Mouse (Mus musculus) heart, embryonic 14.5 days (tissue): ENCODE measurements at regions not wholly inside any gene's neighbourhood (a gene's known extent, or its start where the extent isn't known, plus 50 kb on each side); places are given as distances from the start of the nearest gene placed in this dataset.

Experiments
- ATAC-seq: fragments of 200-750 bp; cut with Nextera tagmentation; 2 replicates; pipeline ENCODE4 v1.8.0; 2017; ENCODE audit warnings: low read depth, moderate TSS enrichment; ENCODE audit not compliant: insufficient number of reproducible peaks, insufficient read depth, low FRiP score
- H3K27ac ChIP-seq, 2 experiments: fragments of 200-500 bp in 1 of 2; fragments of 300-500 bp in 1 of 2; sonication (generic) in 1 of 2; replicated peaks in 1 of 2; 2 replicates each; pipeline ENCODE4 v1.5.1; 2012 to 2014; ENCODE audit warnings: low read depth in 2 of 2, low read length in 2 of 2, control low read depth in 1 of 2, mild to moderate bottlenecking in 1 of 2, mixed read lengths in 1 of 2; ENCODE audit not compliant: control insufficient read depth in 1 of 2, insufficient read depth in 1 of 2
- H3K27me3 ChIP-seq: fragments of 300-500 bp; sonication (generic); 2 replicates; pipeline ENCODE4 v1.6.1; 2014; ENCODE audit warnings: mild to moderate bottlenecking, low read length, control low read depth; ENCODE audit not compliant: control insufficient read depth, insufficient read depth
- H3K36me3 ChIP-seq: fragments of 300-500 bp; sonication (generic); 2 replicates; pipeline ENCODE4 v1.6.1; 2014; ENCODE audit warnings: mild to moderate bottlenecking, control low read depth, low read length, mixed read lengths; ENCODE audit not compliant: control insufficient read depth, insufficient read depth
- H3K4me1 ChIP-seq, 2 experiments: fragments of 200-500 bp in 1 of 2; fragments of 300-500 bp in 1 of 2; sonication (generic) in 1 of 2; 2 replicates each; pipeline ENCODE4 v1.6.1; 2012 to 2014; ENCODE audit warnings: low read length in 2 of 2, control low read depth in 1 of 2, mixed read lengths in 1 of 2; ENCODE audit not compliant: control insufficient read depth in 2 of 2, insufficient read depth in 2 of 2
- H3K4me2 ChIP-seq: fragments of 300-500 bp; sonication (generic); 2 replicates; pipeline ENCODE4 v1.6.1; 2014; ENCODE audit warnings: mild to moderate bottlenecking, low read length
- H3K4me3 ChIP-seq, 2 experiments: fragments of 200-500 bp in 1 of 2; fragments of 300-500 bp in 1 of 2; sonication (generic) in 1 of 2; 2 replicates each; pipeline ENCODE4 v1.5.1; 2012 to 2014; ENCODE audit warnings: low read length in 2 of 2, mild to moderate bottlenecking in 2 of 2, control low read depth in 1 of 2, low read depth in 1 of 2, moderate library complexity in 1 of 2; ENCODE audit not compliant: control insufficient read depth in 1 of 2, insufficient read depth in 1 of 2
- H3K9ac ChIP-seq: fragments of 300-500 bp; sonication (generic); 2 replicates; pipeline ENCODE4 v1.6.1; 2014; ENCODE audit warnings: mild to moderate bottlenecking, low read length
- H3K9me3 ChIP-seq: fragments of 300-500 bp; sonication (generic); 2 replicates; pipeline ENCODE4 v1.6.1; 2016; ENCODE audit warnings: low read length, control low read depth; ENCODE audit not compliant: control insufficient read depth
- WGBS: fragments of 180-500 bp; shearing (Covaris S2); extraction: QIAGEN DNeasy Blood & Tissue Kit; methylation state at CpG from one replicate; pipeline ENCODE4 v1.1.7; 2014; 5-methylcytosine and 5-hydroxymethylcytosine counted together

GRCm38 (mm10) chr12:28974571-28975041 lies 223.0 kb downstream of the Eipr1 start:
- no peak overlapping the region for H3K4me2 ChIP-seq
- H3K4me3 ChIP-seq: no peak overlapping the region
- WGBS: 76% methylated on average over 6 of the region's 6 CpGs
- H3K4me1 ChIP-seq: no peaks in the 10 kb centered on the region
- H3K9ac ChIP-seq: no peak overlapping the region
- no peaks in the 10 kb centered on the region for H3K9me3 ChIP-seq
- no peak overlapping the region for H3K27ac ChIP-seq
- H3K36me3 ChIP-seq: no peaks in the 10 kb centered on the region
- H3K27me3 ChIP-seq: no peaks in the 10 kb centered on the region
- no peak for ATAC-seq

- Histone ChIP-seq H3K27me3 (no peaks in the 10 kb centered on the region), H3K27ac (no peak overlapping the region), H3K9me3 (no peaks in the 10 kb centered on the region), H3K9ac (no peak overlapping the region), H3K4me1 (no peaks in the 10 kb centered on the region), H3K4me2 (no peak overlapping the region), H3K36me3 (no peaks in the 10 kb centered on the region), H3K4me3 (no peak overlapping the region)
- WGBS: 88% methylated on average over 5 of the region's 5 CpGs
- ATAC-seq: no peak
These were observed 223.6 kb downstream of the Eipr1 start for GRCm38 (mm10) chr12:28975249-28975648.

- Histone ChIP-seq H3K27ac (no peak overlapping the region), H3K4me2 (no peak overlapping the region), H3K4me1 (no peaks in the 10 kb centered on the region), H3K27me3 (no peaks in the 10 kb centered on the region), H3K36me3 (no peaks in the 10 kb centered on the region), H3K9me3 (no peaks in the 10 kb centered on the region), H3K9ac (no peak overlapping the region), H3K4me3 (no peak overlapping the region)
- no peak for ATAC-seq
- 68% methylated on average over 7 of the region's 7 CpGs for WGBS
These were observed 228.1 kb downstream of the Eipr1 start for GRCm38 (mm10) chr12:28979679-28980078.

GRCm38 (mm10) chr12:28986214-28986613 lies 234.6 kb downstream of the Eipr1 start:
- Histone ChIP-seq H3K9ac (no peak overlapping the region), H3K27ac (no peak overlapping the region), H3K4me3 (no peak overlapping the region), H3K36me3 (no peaks in the 10 kb centered on the region), H3K4me1 (no peaks in the 10 kb centered on the region), H3K4me2 (no peak overlapping the region), H3K9me3 (no peaks in the 10 kb centered on the region), H3K27me3 (no peaks in the 10 kb centered on the region)
- ATAC-seq: no peak
- WGBS: 89% methylated on average over 7 of the region's 7 CpGs

GRCm38 (mm10) chr12:28997474-28998192 lies 246.0 kb downstream of the Eipr1 start:
- H3K4me3 ChIP-seq: no peak overlapping the region
- H3K36me3 ChIP-seq: no peaks in the 10 kb centered on the region
- peak overlapping the region; percentile 9 to 48 for H3K27ac ChIP-seq
- no peaks in the 10 kb centered on the region for H3K27me3 ChIP-seq
- H3K4me1 ChIP-seq: peaks cover 25 to 45% of the 10 kb centered on the region in 2 experiments
- H3K4me2 ChIP-seq: peak overlapping the region; percentile 14
- ATAC-seq: no peak; the same call in 1 of the 2 replicates
- H3K9me3 ChIP-seq: no peaks in the 10 kb centered on the region
- WGBS: 39% methylated on average over 15 of the region's 15 CpGs
- H3K9ac ChIP-seq: no peak overlapping the region

GRCm38 (mm10) chr12:28999963-29000451 lies 248.4 kb downstream of the Eipr1 start:
- no peaks in the 10 kb centered on the region for H3K9me3 ChIP-seq
- no peak overlapping the region for H3K9ac ChIP-seq
- H3K4me3 ChIP-seq: no peak overlapping the region
- 7% methylated on average over 6 of the region's 6 CpGs for WGBS
- peak overlapping the region; percentile 2 to 50; a peak in 2 of 4 replicates for H3K27ac ChIP-seq
- H3K36me3 ChIP-seq: no peaks in the 10 kb centered on the region
- H3K4me2 ChIP-seq: peak overlapping the region; percentile 34; the same call in 1 of the 2 replicates
- no peaks in the 10 kb centered on the region for H3K27me3 ChIP-seq
- ATAC-seq: peak; percentile 32; the same call in 1 of the 2 replicates
- H3K4me1 ChIP-seq: peaks cover 24 to 39% of the 10 kb centered on the region in 2 experiments

- H3K4me3 ChIP-seq: no peak overlapping the region
- peak; percentile 40; the same call in 1 of the 2 replicates for ATAC-seq
- H3K27ac ChIP-seq: no peak overlapping the region
- no peaks in the 10 kb centered on the region for H3K9me3 ChIP-seq
- peaks cover 10 to 14% of the 10 kb centered on the region in 2 experiments for H3K4me1 ChIP-seq
- no peaks in the 10 kb centered on the region for H3K27me3 ChIP-seq
- WGBS: 58% methylated on average over 13 of the region's 13 CpGs
- H3K4me2 ChIP-seq: no peak overlapping the region
- H3K9ac ChIP-seq: no peak overlapping the region
- no peaks in the 10 kb centered on the region for H3K36me3 ChIP-seq
These were observed 252.9 kb downstream of the Eipr1 start for GRCm38 (mm10) chr12:29004504-29004903.
